Mouse (Mus musculus) MEL (cell line): ENCODE data around the gene Ovol1. TPM values are rescaled to one million over a fixed set of nuclear protein-coding genes. Genes with fewer than 3 reads are reported as not detected.
A peak's percentile ranks its signal among the peaks of the same experiment; 100 is the strongest.

Experiments used
- DNase-seq: peaks from one replicate; pipeline ENCODE4 v3.0.0; 2011; ENCODE audit warnings: low read depth, low spot score
- H3K27ac ChIP-seq: 2 replicates; pipeline ENCODE4 v1.5.1; 2012; ENCODE audit warnings: low read depth, mild to moderate bottlenecking, control low read depth, low read length, moderate library complexity; ENCODE audit not compliant: control insufficient read depth
- H3K27me3 ChIP-seq, 2 experiments: fragments of 150-350 bp in 1 of 2; sonication (generic) in 1 of 2; 2 replicates each; pipeline ENCODE4 v1.6.1; 2012; ENCODE audit warnings: low read length in 2 of 2, mild to moderate bottlenecking in 2 of 2, improper control_type of control experiment in 1 of 2, moderate library complexity in 1 of 2; ENCODE audit not compliant: insufficient read depth in 2 of 2, control insufficient read depth in 1 of 2
- H3K36me3 ChIP-seq, 2 experiments: 2 replicates each; pipeline ENCODE4 v1.6.1; 2012 to 2014; ENCODE audit warnings: low read length in 2 of 2, improper control_type of control experiment in 1 of 2, inconsistent platforms in 1 of 2, mild to moderate bottlenecking in 1 of 2; ENCODE audit not compliant: insufficient read depth in 2 of 2, control insufficient read depth in 1 of 2
- H3K4me1 ChIP-seq, 2 experiments: fragments of 150-350 bp in 1 of 2; sonication (generic) in 1 of 2; 2 replicates each; pipeline ENCODE4 v1.6.1; 2012; ENCODE audit warnings: low read length in 2 of 2, improper control_type of control experiment in 1 of 2, mild to moderate bottlenecking in 1 of 2; ENCODE audit not compliant: insufficient read depth in 2 of 2, control insufficient read depth in 1 of 2
- H3K4me3 ChIP-seq, 2 experiments: fragments of 150-350 bp in 1 of 2; sonication (generic) in 1 of 2; 2 replicates each; pipeline ENCODE4 v1.5.1; 2012; ENCODE audit warnings: low read depth in 2 of 2, low read length in 2 of 2, mild to moderate bottlenecking in 2 of 2, moderate library complexity in 2 of 2, control low read depth in 1 of 2, improper control_type of control experiment in 1 of 2; ENCODE audit not compliant: control insufficient read depth in 1 of 2, insufficient read depth in 1 of 2
- H3K79me2 ChIP-seq: 2 replicates; pipeline ENCODE4 v1.6.1; 2012; ENCODE audit warnings: mild to moderate bottlenecking, low read length, moderate library complexity; ENCODE audit not compliant: control insufficient read depth, poor library complexity, insufficient read depth
- H3K9ac ChIP-seq: 2 replicates; pipeline ENCODE4 v1.6.1; 2012; ENCODE audit warnings: low read depth, mild to moderate bottlenecking, control low read depth, low read length, moderate library complexity; ENCODE audit not compliant: control insufficient read depth, poor library complexity, severe bottlenecking
- H3K9me3 ChIP-seq: fragments of 150-350 bp; sonication (generic); replicated peaks from 2 replicates; pipeline ENCODE4 v1.6.1; 2012; ENCODE audit warnings: mild to moderate bottlenecking, low read length, improper control_type of control experiment, moderate library complexity; ENCODE audit not compliant: insufficient read depth
- BHLHE40 ChIP-seq: IDR thresholded peaks from 2 replicates; pipeline ENCODE4 v1.6.1; 2012; ENCODE audit warnings: low read depth, mild to moderate bottlenecking, inconsistent platforms, low read length, improper control_type of control experiment, borderline replicate concordance
- CHD1 ChIP-seq: IDR thresholded peaks from 2 replicates; pipeline ENCODE4 v1.6.1; 2012; ENCODE audit warnings: low read depth, mild to moderate bottlenecking, inconsistent platforms, low read length, improper control_type of control experiment
- CHD2 ChIP-seq: IDR thresholded peaks from 2 replicates; pipeline ENCODE4 v1.6.1; 2011; ENCODE audit warnings: low read length, improper control_type of control experiment
- CTCF ChIP-seq, 3 experiments: IDR thresholded peaks in 2 of 3; conservative IDR thresholded peaks in 1 of 3; 2 replicates each; pipeline ENCODE4 v1.5.1; 2011 to 2012; ENCODE audit warnings: low read length in 3 of 3, low read depth in 2 of 3, mild to moderate bottlenecking in 2 of 3, improper control_type of control experiment in 1 of 3, inconsistent platforms in 1 of 3, mixed read lengths in 1 of 3, moderate library complexity in 1 of 3; ENCODE audit not compliant: control insufficient read depth in 1 of 3, insufficient read depth in 1 of 3, poor library complexity in 1 of 3, severe bottlenecking in 1 of 3
- E2F4 ChIP-seq: IDR thresholded peaks from 2 replicates; pipeline ENCODE4 v1.6.1; 2011; ENCODE audit warnings: low read depth, low read length, improper control_type of control experiment, borderline replicate concordance
- ELF1 ChIP-seq: IDR thresholded peaks from 2 replicates; pipeline ENCODE4 v1.6.1; 2014; ENCODE audit warnings: low read depth, mild to moderate bottlenecking, inconsistent platforms, low read length, improper control_type of control experiment, moderate library complexity
- ETS1 ChIP-seq: IDR thresholded peaks from 2 replicates; pipeline ENCODE4 v1.6.1; 2012; ENCODE audit warnings: low read depth, mild to moderate bottlenecking, inconsistent platforms, low read length, improper control_type of control experiment, moderate library complexity
- GABPA ChIP-seq: IDR thresholded peaks from 2 replicates; pipeline ENCODE4 v1.6.1; 2012; ENCODE audit warnings: low read depth, mild to moderate bottlenecking, inconsistent platforms, low read length, improper control_type of control experiment, moderate library complexity
- HCFC1 ChIP-seq: IDR thresholded peaks from 2 replicates; pipeline ENCODE4 v1.6.1; 2012; ENCODE audit warnings: low read depth, mild to moderate bottlenecking, inconsistent platforms, low read length, improper control_type of control experiment, moderate library complexity
- JUND ChIP-seq: IDR thresholded peaks from 2 replicates; pipeline ENCODE4 v1.6.1; 2011; ENCODE audit warnings: low read depth, mild to moderate bottlenecking, improper control_type of control experiment, low read length
- KAT2A ChIP-seq: conservative IDR thresholded peaks from 2 replicates; pipeline ENCODE4 v1.6.1; 2012; ENCODE audit warnings: low read depth, low read length, improper control_type of control experiment, inconsistent platforms
- MAFK ChIP-seq: IDR thresholded peaks from 2 replicates; pipeline ENCODE4 v1.6.1; 2011; ENCODE audit warnings: low read depth, mild to moderate bottlenecking, low read length, improper control_type of control experiment, borderline replicate concordance
- MAX ChIP-seq: IDR thresholded peaks from 2 replicates; pipeline ENCODE4 v1.6.1; 2011; ENCODE audit warnings: low read length, improper control_type of control experiment
- MAZ ChIP-seq: IDR thresholded peaks from 2 replicates; pipeline ENCODE4 v1.6.1; 2012; ENCODE audit warnings: low read depth, mild to moderate bottlenecking, inconsistent platforms, low read length, improper control_type of control experiment
- MEF2A ChIP-seq: IDR thresholded peaks from 2 replicates; pipeline ENCODE4 v1.6.1; 2014; ENCODE audit warnings: low read depth, mild to moderate bottlenecking, inconsistent platforms, low read length, improper control_type of control experiment; ENCODE audit not compliant: poor library complexity, insufficient replicate concordance, severe bottlenecking; ENCODE audit errors: extremely low read depth
- MYB ChIP-seq: IDR thresholded peaks from 2 replicates; pipeline ENCODE4 v1.6.1; 2011; ENCODE audit warnings: mild to moderate bottlenecking, low read depth, low read length, improper control_type of control experiment
- NRF1 ChIP-seq: IDR thresholded peaks from 2 replicates; pipeline ENCODE4 v1.6.1; 2014; ENCODE audit warnings: low read depth, mild to moderate bottlenecking, inconsistent platforms, low read length, improper control_type of control experiment, moderate library complexity; ENCODE audit not compliant: poor library complexity, insufficient read depth, severe bottlenecking
- POLR2A ChIP-seq, 2 experiments: IDR thresholded peaks; 2 replicates each; pipeline ENCODE4 v1.6.1; 2011 to 2012; ENCODE audit warnings: low read length in 2 of 2, mild to moderate bottlenecking in 2 of 2, control low read depth in 1 of 2, improper control_type of control experiment in 1 of 2, low read depth in 1 of 2, moderate library complexity in 1 of 2; ENCODE audit not compliant: control insufficient read depth in 1 of 2, insufficient read depth in 1 of 2, poor library complexity in 1 of 2
- POLR2AphosphoS2 ChIP-seq: IDR thresholded peaks from 2 replicates; pipeline ENCODE4 v1.6.1; 2011; ENCODE audit warnings: low read length, improper control_type of control experiment
- RAD21 ChIP-seq: IDR thresholded peaks from 2 replicates; pipeline ENCODE4 v1.6.1; 2011; ENCODE audit warnings: mild to moderate bottlenecking, low read depth, low read length, improper control_type of control experiment
- SIN3A ChIP-seq: IDR thresholded peaks from 2 replicates; pipeline ENCODE4 v1.6.1; 2012; ENCODE audit warnings: low read length, improper control_type of control experiment, inconsistent platforms
- TAL1 ChIP-seq: IDR thresholded peaks from 2 replicates; pipeline ENCODE4 v1.6.1; 2012; ENCODE audit warnings: mild to moderate bottlenecking, inconsistent platforms, low read length, moderate library complexity, mixed read lengths
- TBP ChIP-seq: IDR thresholded peaks from 2 replicates; pipeline ENCODE4 v1.8.0; 2011; ENCODE audit warnings: low read depth, low read length, improper control_type of control experiment
- TCF12 ChIP-seq: IDR thresholded peaks from 2 replicates; pipeline ENCODE4 v1.6.1; 2014; ENCODE audit warnings: low read depth, mild to moderate bottlenecking, inconsistent platforms, low read length, improper control_type of control experiment, moderate library complexity
- UBTF ChIP-seq: IDR thresholded peaks from 2 replicates; pipeline ENCODE4 v1.6.1; 2012; ENCODE audit warnings: low read depth, mild to moderate bottlenecking, inconsistent platforms, low read length, improper control_type of control experiment, moderate library complexity, borderline replicate concordance; ENCODE audit not compliant: insufficient read depth
- USF2 ChIP-seq, 2 experiments: IDR thresholded peaks; 2 replicates each; pipeline ENCODE4 v1.6.1; 2011 to 2012; ENCODE audit warnings: improper control_type of control experiment in 2 of 2, low read length in 2 of 2, borderline replicate concordance in 1 of 2, inconsistent platforms in 1 of 2, low read depth in 1 of 2, mild to moderate bottlenecking in 1 of 2; ENCODE audit not compliant: insufficient read depth in 1 of 2
- ZC3H11A ChIP-seq: IDR thresholded peaks from 2 replicates; pipeline ENCODE4 v1.6.1; 2012; ENCODE audit warnings: low read depth, mild to moderate bottlenecking, inconsistent platforms, low read length, improper control_type of control experiment
- ZKSCAN1 ChIP-seq: IDR thresholded peaks from 2 replicates; pipeline ENCODE4 v1.6.1; 2012; ENCODE audit warnings: low read depth, mild to moderate bottlenecking, inconsistent platforms, low read length, improper control_type of control experiment, moderate library complexity
- ZMIZ1 ChIP-seq: IDR thresholded peaks from 2 replicates; pipeline ENCODE4 v1.6.1; 2012; ENCODE audit warnings: low read depth, mild to moderate bottlenecking, inconsistent platforms, low read length, improper control_type of control experiment, moderate library complexity
- ZNF384 ChIP-seq: IDR thresholded peaks from 2 replicates; pipeline ENCODE4 v1.6.1; 2012; ENCODE audit warnings: low read depth, mild to moderate bottlenecking, inconsistent platforms, low read length, improper control_type of control experiment
- polyA plus RNA-seq, 2 experiments: library from polyadenylated mRNA; stranded (reverse) in 1 of 2; unstranded in 1 of 2; fragments of >175 nt in 1 of 2; fragments of >200 nt in 1 of 2; gene quantifications; 2 replicates each; pipeline versions ENCODE4 v1.2.1 to v1.2.4; 2012; ENCODE audit warnings: low replicate concordance in 2 of 2, low read depth in 1 of 2; ENCODE audit not compliant: insufficient read length in 2 of 2, insufficient read depth in 1 of 2, missing spikeins in 1 of 2
- total RNA-seq: library from RNA; depleted of rRNA; stranded (reverse); fragments of 300-350 nt; gene quantifications from 2 replicates; pipeline ENCODE4 v1.2.3, GENCODE M21; 2012

The Ovol1 gene
- total and polyA plus RNA-seq, 3 experiments: 0.06 TPM; not detected in 2

- DNase-seq: peak; percentile 47
- Histone ChIP-seq H3K9ac (no peak overlapping the region), H3K27ac (no peak overlapping the region), H3K9me3 (no peaks in the 10 kb centered on the region), H3K79me2 (peaks cover 12% of the 10 kb centered on the region), H3K27me3 (no peaks in the 10 kb centered on the region), H3K4me3 (no peak overlapping the region), H3K36me3 (peaks cover 0 to 5% of the 10 kb centered on the region in 2 experiments; a peak in 2 of 4 replicates), H3K4me1 (peaks cover 0 to 9% of the 10 kb centered on the region in 2 experiments; a peak in 3 of 4 replicates)
- TF ChIP-seq POLR2AphosphoS2: peak; percentile 70
- no peak for TF ChIP-seq NRF1
Measured at GRCm38 (mm10) chr19:5603664-5604063, 43.2 kb upstream of the Ovol1 start.

- Histone ChIP-seq H3K4me3 (peak within 1 kb of the TSS; percentile 68 to 88), H3K36me3 (peaks cover 0 to 5% of the 10 kb centered on the region in 2 experiments; a peak in 2 of 4 replicates), H3K9me3 (no peaks in the 10 kb centered on the region), H3K4me1 (peaks cover 0 to 9% of the 10 kb centered on the region in 2 experiments; a peak in 3 of 4 replicates), H3K27me3 (no peaks in the 10 kb centered on the region), H3K79me2 (peaks cover 12% of the 10 kb centered on the region), H3K27ac (peak within 1 kb of the TSS; percentile 72), H3K9ac (peak within 1 kb of the TSS; percentile 87)
- DNase-seq: peak; percentile 94
- peak; percentile 94 for TF ChIP-seq TBP
- TF ChIP-seq USF2 (IDR thresholded peaks at IDR 0.05; ENCODE audit: borderline replicate concordance in 1 of 2, insufficient read depth in 1 of 2, low read depth in 1 of 2, low read length in 2 of 2): no peak
- TF ChIP-seq MAFK: no peak
- peak; percentile 58; the same call in 1 of the 2 replicates for TF ChIP-seq TCF12
- TF ChIP-seq POLR2A (IDR thresholded peaks at IDR 0.05; ENCODE audit: control insufficient read depth in 1 of 2, insufficient read depth in 1 of 2, low read depth in 1 of 2, low read length in 2 of 2, poor library complexity in 1 of 2): peak; percentile 88 to 95
- TF ChIP-seq POLR2AphosphoS2: peak; percentile 72; the same call in 1 of the 2 replicates
- no peak for TF ChIP-seq TAL1
- peak; percentile 98 for TF ChIP-seq HCFC1
- TF ChIP-seq MYB: no peak
- no peak for TF ChIP-seq CHD2
- no peak for TF ChIP-seq RAD21
- TF ChIP-seq MAZ: no peak
- TF ChIP-seq CHD1: 0 out of 2 replicates have a peak, but pooled peaks have one; percentile 34
- TF ChIP-seq UBTF: no peak
- peak; percentile 61 for TF ChIP-seq ELF1
- no peak for TF ChIP-seq BHLHE40
- peak; percentile 91 for TF ChIP-seq KAT2A
- no peak for TF ChIP-seq ZKSCAN1
- peak; percentile 91 for TF ChIP-seq SIN3A
- TF ChIP-seq ZC3H11A: no peak
- TF ChIP-seq JUND: no peak
- TF ChIP-seq GABPA: no peak
- no peak for TF ChIP-seq MEF2A
- no peak for TF ChIP-seq ZNF384
- TF ChIP-seq MAX: no peak
- no peak for TF ChIP-seq E2F4
- 0 out of 2 replicates have a peak, but pooled peaks have one; percentile 4 for TF ChIP-seq ETS1
- TF ChIP-seq ZMIZ1: no peak
- TF ChIP-seq CTCF (IDR thresholded peaks at IDR 0.05 in 2 of 3, conservative IDR thresholded peaks at IDR 0.05 in 1 of 3; ENCODE audit: control insufficient read depth in 1 of 3, insufficient read depth in 1 of 3, low read depth in 2 of 3, low read length in 3 of 3, poor library complexity in 1 of 3, severe bottlenecking in 1 of 3): no peak
Measured at GRCm38 (mm10) chr19:5601752-5602541, 41.5 kb upstream of the Ovol1 start, which contains the start of gene Rnaseh2c. Gene Rnaseh2c (plus strand): TSS chr19:5601873.
